Mouse (Mus musculus) cortical plate, adult 2 months (tissue): Measurements from ENCODE around the gene Taf9b.

ENCODE experiments used
- CTCF ChIP-seq: fragments of 200-500 bp; IDR thresholded peaks from 2 replicates; pipeline ENCODE4 v1.5.1; 2011; ENCODE audit warnings: mild to moderate bottlenecking, control low read depth, low read length; ENCODE audit not compliant: insufficient read depth; ENCODE audit errors: extremely low read depth
- POLR2A ChIP-seq: fragments of 200-500 bp; IDR thresholded peaks from 2 replicates; pipeline ENCODE4 v1.6.1; 2011; ENCODE audit warnings: mild to moderate bottlenecking, low read length, control low read depth; ENCODE audit not compliant: insufficient read depth; ENCODE audit errors: extremely low read depth

DNA sequence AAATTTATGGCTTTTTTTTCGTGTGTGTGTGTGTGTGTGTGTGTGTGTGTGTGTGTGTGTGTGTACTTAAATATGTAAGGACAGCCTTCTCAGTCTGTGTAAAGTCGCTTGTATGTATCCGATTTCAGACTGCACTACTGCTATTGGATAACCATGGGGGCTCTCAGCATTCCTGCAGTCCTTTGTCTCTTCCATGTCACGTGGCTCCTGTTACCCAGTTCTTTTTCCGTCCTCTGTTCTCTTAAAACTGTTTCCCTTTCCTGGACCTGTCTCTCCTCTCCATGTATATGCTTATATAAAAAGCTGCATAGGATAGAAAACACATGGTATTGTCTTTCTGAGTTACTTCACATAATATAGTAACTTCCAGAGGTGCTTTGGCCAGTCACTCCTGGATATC is 35.3 kb downstream of the Taf9b start:
- no peak for TF ChIP-seq CTCF
- no peak for TF ChIP-seq POLR2A
